Mouse (Mus musculus): ENCODE results near the gene Zfp628.

GRCm38 (mm10) chr7:4922508-4922907 lies 7.5 kb downstream of the Zfp628 start:
- TF ChIP-seq CTCF (IDR thresholded peaks at IDR 0.05; ENCODE audit: control insufficient read depth, insufficient read depth, insufficient read length) (no peak), MAX (IDR thresholded peaks at IDR 0.05) (no peak), USF1 (IDR thresholded peaks at IDR 0.05; ENCODE audit: low read depth) (no peak), MYOG (IDR thresholded peaks at IDR 0.05; ENCODE audit: control insufficient read depth, extremely low read depth, insufficient read length) (no peak)

Data from C2C12 (cell line).